Mouse (Mus musculus) thymus, postnatal 0 days (tissue): ENCODE data around the gene Incenp. TPM values are rescaled to one million over a fixed set of nuclear protein-coding genes. Genes with fewer than 3 reads are reported as not detected.

Source experiments
- microRNA-seq: library from miRNA; unstranded; fragments of <30 nt; microRNA quantifications from one replicate; pipeline ENCODE4, GENCODE M21; 2016; ENCODE audit warnings: borderline number of aligned reads
- polyA plus RNA-seq: library from polyadenylated mRNA; unstranded; fragments of >200 nt; fragmentation: Nextera tagmentation; extraction: Ambion mirVana; gene quantifications from 2 replicates; pipeline ENCODE4 v1.2.1, GENCODE M21; 2015

The Incenp gene
- polyA plus RNA-seq, 1 experiment from 2014 or later = 134 TPM

Small RNA genes within 50 kb of the gene (microRNA-seq; reads per million reads assigned to microRNA genes)
- gene Gm22369 (not detected), gene Gm24484 (not detected)

Other genes with a start within 250 kb of the Incenp start
- gene Scgb2a2, start 52.0 kb downstream of the Incenp start, polyA plus RNA-seq = 0.15 TPM in 1 of 2 replicates, not detected in the other
- 2,555 and 2,649 TPM in 2 replicates for gene Fth1, start 81.0 kb upstream of the Incenp start, polyA plus RNA-seq
- 0.39 and 0.54 TPM in 2 replicates for gene Best1, start 102.1 kb upstream of the Incenp start, polyA plus RNA-seq
- 12.6 and 13.3 TPM in 2 replicates for gene Rab3il1, start 102.1 kb upstream of the Incenp start, polyA plus RNA-seq
- 1.2 and 1.6 TPM in 2 replicates for gene Fads3, start 142.0 kb upstream of the Incenp start, polyA plus RNA-seq
- gene Fads2, start 202.2 kb upstream of the Incenp start, polyA plus RNA-seq = 27.7 and 29.0 TPM in 2 replicates